Comparison of ENCODE assay signal across 14 mouse cellular contexts in the genomic region with DNA sequence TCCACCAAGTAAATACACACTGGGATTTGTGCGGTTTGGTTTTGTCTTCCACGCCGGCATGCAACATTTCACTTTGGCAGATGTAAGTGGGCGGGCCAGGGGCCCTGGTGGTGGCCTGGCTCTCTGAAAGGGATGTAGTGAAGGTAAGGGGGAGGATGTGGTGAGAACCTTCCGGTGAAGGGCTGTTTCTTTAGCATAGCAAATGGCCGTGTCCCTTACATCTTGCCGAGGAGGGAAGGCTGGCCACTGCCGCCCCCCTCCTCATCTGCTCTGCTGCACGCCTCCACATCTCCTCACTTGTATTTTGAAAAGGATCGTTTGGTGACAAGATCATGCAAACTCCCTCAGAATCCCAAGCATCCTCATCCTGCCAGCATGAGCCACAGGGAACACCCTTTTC. TPM values are rescaled to one million over a fixed set of nuclear protein-coding genes. Genes with fewer than 3 reads are reported as not detected.
A peak's percentile ranks its signal among the peaks of the same experiment; 100 is the strongest.
DNase-seq lines count a peak whose midpoint lies in the region; ATAC-seq lines count a peak whose summit lies in the region.
"Had no signal": no experiment of that assay in that cellular context is flagged by ENCODE, and none has a peak within 500 bp of the region (broad histone marks: within the 10 kb centered on the region; RNA-seq: fewer than 3 reads in every experiment).

No protein-coding gene starts in this region.

- 29% methylated on average over 10 of the region's 10 CpGs for WGBS in embryonic facial prominence, embryonic 13.5 days
- 30% methylated on average over 10 of the region's 10 CpGs for WGBS in embryonic facial prominence, embryonic 10.5 days
- WGBS in midbrain, embryonic 10.5 days, result 27% methylated on average over 10 of the region's 10 CpGs

- no peak for ATAC-seq in embryonic facial prominence, embryonic 13.5 days (ENCODE audit: insufficient number of reproducible peaks, insufficient read depth, low FRiP score, low TSS enrichment, low read depth)
- ATAC-seq in hematopoietic stem cell, adult 5-6 weeks (replicated peaks in 1 of 2; ENCODE audit: insufficient read depth in 1 of 2, low FRiP score in 2 of 2, low TSS enrichment in 1 of 2, low read depth in 1 of 2, poor library complexity in 2 of 2, severe bottlenecking in 2 of 2), result peak; percentile 81 to 82

- no peak overlapping the region for H3K4me3 ChIP-seq in embryonic facial prominence, embryonic 13.5 days
- no peak overlapping the region for H3K4me3 ChIP-seq in embryonic facial prominence, embryonic 10.5 days
- H3K4me3 ChIP-seq in midbrain, embryonic 10.5 days, result no peak overlapping the region
- H3K4me3 ChIP-seq: forebrain, embryonic 13.5 days; liver, embryonic 13.5 days; midbrain, embryonic 12.5 days had no signal

- H3K27me3 ChIP-seq in embryonic facial prominence, embryonic 13.5 days, result peaks cover 9% of the 10 kb centered on the region; the same call in 1 of the 2 replicates
- peaks cover 32% of the 10 kb centered on the region; the same call in 1 of the 2 replicates for H3K27me3 ChIP-seq in embryonic facial prominence, embryonic 10.5 days (replicated peaks; ENCODE audit: low read depth, poor library complexity, severe bottlenecking)
- no peaks in the 10 kb centered on the region for H3K27me3 ChIP-seq in splenic B cell, adult 2 months (ENCODE audit: control insufficient read depth, insufficient read depth, low read length, poor library complexity, severe bottlenecking)
- peaks cover 13% of the 10 kb centered on the region for H3K27me3 ChIP-seq in midbrain, embryonic 10.5 days (ENCODE audit: low read depth, poor library complexity, severe bottlenecking)
- H3K27me3 ChIP-seq: forebrain, embryonic 13.5 days had no signal

- no peak for DNase-seq in embryonic facial prominence, embryonic 10.5 days (ENCODE audit: low spot score)
- peak; percentile 47 for DNase-seq in right cerebral cortex, postnatal 25 days
- DNase-seq in right cerebral cortex, postnatal 10 days (ENCODE audit: low spot score in 2 of 2), result no peak
- peak; percentile 56 for DNase-seq in splenic B cell, adult 2 months (ENCODE audit: low read depth, low spot score)
- no peak for DNase-seq in midbrain, embryonic 10.5 days (ENCODE audit: low spot score)
- no peak for DNase-seq in lung, adult 18-20 months
- DNase-seq: adrenal gland, adult 8-10 months; cerebellum, adult 11-12 months; gastrocnemius, postnatal 36 days; liver, embryonic 13.5 days had no signal

- no peaks in the 10 kb centered on the region for H3K36me3 ChIP-seq in embryonic facial prominence, embryonic 13.5 days
- no peaks in the 10 kb centered on the region for H3K36me3 ChIP-seq in embryonic facial prominence, embryonic 10.5 days (replicated peaks)
- no peaks in the 10 kb centered on the region for H3K36me3 ChIP-seq in splenic B cell, adult 2 months (ENCODE audit: control insufficient read depth, insufficient read depth, low read length, poor library complexity, severe bottlenecking)
- peaks cover 4% of the 10 kb centered on the region; the same call in 1 of the 2 replicates for H3K36me3 ChIP-seq in midbrain, embryonic 10.5 days
- H3K36me3 ChIP-seq: liver, embryonic 13.5 days had no signal

- no peak overlapping the region for H3K27ac ChIP-seq in embryonic facial prominence, embryonic 13.5 days
- H3K27ac ChIP-seq in embryonic facial prominence, embryonic 10.5 days (replicated peaks), result no peak overlapping the region
- H3K27ac ChIP-seq in midbrain, embryonic 10.5 days (replicated peaks), result no peak overlapping the region
- H3K27ac ChIP-seq: forebrain, embryonic 13.5 days; liver, embryonic 13.5 days; midbrain, embryonic 12.5 days had no signal

- H3K9ac ChIP-seq in embryonic facial prominence, embryonic 13.5 days, result peak overlapping the region; percentile 11; the same call in 1 of the 2 replicates
- H3K9ac ChIP-seq: forebrain, embryonic 13.5 days; liver, embryonic 13.5 days; midbrain, embryonic 12.5 days had no signal

- H3K9me3 ChIP-seq in embryonic facial prominence, embryonic 13.5 days, result no peaks in the 10 kb centered on the region
- no peaks in the 10 kb centered on the region for H3K9me3 ChIP-seq in embryonic facial prominence, embryonic 10.5 days
- H3K9me3 ChIP-seq in midbrain, embryonic 10.5 days (replicated peaks), result no peaks in the 10 kb centered on the region
- H3K9me3 ChIP-seq: forebrain, embryonic 13.5 days; liver, embryonic 13.5 days; midbrain, embryonic 12.5 days had no signal

- peaks cover 7% of the 10 kb centered on the region; the same call in 1 of the 2 replicates for H3K4me1 ChIP-seq in embryonic facial prominence, embryonic 13.5 days
- peaks cover 13% of the 10 kb centered on the region for H3K4me1 ChIP-seq in embryonic facial prominence, embryonic 10.5 days
- peaks cover 11% of the 10 kb centered on the region for H3K4me1 ChIP-seq in midbrain, embryonic 10.5 days
- H3K4me1 ChIP-seq: forebrain, embryonic 13.5 days had no signal

- H3K4me2 ChIP-seq in embryonic facial prominence, embryonic 13.5 days, result no peak overlapping the region
- H3K4me2 ChIP-seq: forebrain, embryonic 13.5 days; liver, embryonic 13.5 days; midbrain, embryonic 12.5 days had no signal

RNA-seq across cellular contexts. Expression of gene Pip4k2c, which starts 14.3 kb away (rescaled TPM):
- 28.1 and 30.8 TPM in 2 replicates for polyA plus RNA-seq in embryonic facial prominence, embryonic 13.5 days (2015; fragmentation: Nextera tagmentation; extraction: Ambion mirVana)
- 25.3 and 25.9 TPM in 2 replicates for polyA plus RNA-seq in embryonic facial prominence, embryonic 10.5 days (2016; fragmentation: Nextera tagmentation; extraction: Ambion mirVana)
- 14.8 and 19.7 TPM in 2 replicates for total RNA-seq in hematopoietic stem cell, adult 5-6 weeks (2017)
- polyA plus RNA-seq in midbrain, embryonic 10.5 days (2016; fragmentation: Nextera tagmentation; extraction: Ambion mirVana), result 16.5 and 18.1 TPM in 2 replicates

RNA-seq across cellular contexts. Expression of gene Dtx3, which starts 30.2 kb away (rescaled TPM):
- polyA plus RNA-seq in embryonic facial prominence, embryonic 13.5 days (2015; fragmentation: Nextera tagmentation; extraction: Ambion mirVana), result 161 and 165 TPM in 2 replicates
- 107 and 115 TPM in 2 replicates for polyA plus RNA-seq in embryonic facial prominence, embryonic 10.5 days (2016; fragmentation: Nextera tagmentation; extraction: Ambion mirVana)
- total RNA-seq in hematopoietic stem cell, adult 5-6 weeks (2017), result 56.2 and 56.8 TPM in 2 replicates
- polyA plus RNA-seq in midbrain, embryonic 10.5 days (2016; fragmentation: Nextera tagmentation; extraction: Ambion mirVana), result 119 and 142 TPM in 2 replicates

RNA-seq across cellular contexts. Expression of gene Arhgef25, which starts 35.8 kb away (rescaled TPM):
- polyA plus RNA-seq in embryonic facial prominence, embryonic 13.5 days (2015; fragmentation: Nextera tagmentation; extraction: Ambion mirVana), result 117 and 130 TPM in 2 replicates
- polyA plus RNA-seq in embryonic facial prominence, embryonic 10.5 days (2016; fragmentation: Nextera tagmentation; extraction: Ambion mirVana), result 26.9 and 29.6 TPM in 2 replicates
- total RNA-seq in hematopoietic stem cell, adult 5-6 weeks (2017), result 8.7 and 18.4 TPM in 2 replicates
- 24.8 and 28.7 TPM in 2 replicates for polyA plus RNA-seq in midbrain, embryonic 10.5 days (2016; fragmentation: Nextera tagmentation; extraction: Ambion mirVana)

RNA-seq across cellular contexts. Expression of gene Kif5a, which starts 37.4 kb away (rescaled TPM):
- polyA plus RNA-seq in embryonic facial prominence, embryonic 13.5 days (2015; fragmentation: Nextera tagmentation; extraction: Ambion mirVana), result 6.7 and 8.1 TPM in 2 replicates
- 11.6 and 11.9 TPM in 2 replicates for polyA plus RNA-seq in embryonic facial prominence, embryonic 10.5 days (2016; fragmentation: Nextera tagmentation; extraction: Ambion mirVana)
- 0.94 and 1.5 TPM in 2 replicates for total RNA-seq in hematopoietic stem cell, adult 5-6 weeks (2017)
- 14.9 and 29.4 TPM in 2 replicates for polyA plus RNA-seq in midbrain, embryonic 10.5 days (2016; fragmentation: Nextera tagmentation; extraction: Ambion mirVana)

RNA-seq across cellular contexts. Expression of gene Dctn2, which starts 40.4 kb away (rescaled TPM):
- 187 and 199 TPM in 2 replicates for polyA plus RNA-seq in embryonic facial prominence, embryonic 13.5 days (2015; fragmentation: Nextera tagmentation; extraction: Ambion mirVana)
- polyA plus RNA-seq in embryonic facial prominence, embryonic 10.5 days (2016; fragmentation: Nextera tagmentation; extraction: Ambion mirVana), result 187 and 197 TPM in 2 replicates
- total RNA-seq in hematopoietic stem cell, adult 5-6 weeks (2017), result 85.8 and 96.8 TPM in 2 replicates
- 212 and 239 TPM in 2 replicates for polyA plus RNA-seq in midbrain, embryonic 10.5 days (2016; fragmentation: Nextera tagmentation; extraction: Ambion mirVana)

Comparison
In these comparisons a context has a peak if more than half of its experiments do, and no peak if none do; other contexts are left out.
1. DNase-seq: peak in right cerebral cortex, postnatal 25 days (single experiment) and splenic B cell, adult 2 months (single experiment); none in embryonic facial prominence, embryonic 10.5 days (single experiment), right cerebral cortex, postnatal 10 days (0 of 2), midbrain, embryonic 10.5 days (single experiment) and lung, adult 18-20 months (0 of 2).